Mouse (Mus musculus) urinary bladder, postnatal 4 days (tissue): ENCODE data around the gene Rnf4.

ENCODE experiments used
- DNase-seq, 2 experiments: peaks; one replicate each; pipeline ENCODE4 v3.0.0; 2021 to 2022; ENCODE audit warnings: low spot score in 2 of 2

Rnf4 gene

DNA sequence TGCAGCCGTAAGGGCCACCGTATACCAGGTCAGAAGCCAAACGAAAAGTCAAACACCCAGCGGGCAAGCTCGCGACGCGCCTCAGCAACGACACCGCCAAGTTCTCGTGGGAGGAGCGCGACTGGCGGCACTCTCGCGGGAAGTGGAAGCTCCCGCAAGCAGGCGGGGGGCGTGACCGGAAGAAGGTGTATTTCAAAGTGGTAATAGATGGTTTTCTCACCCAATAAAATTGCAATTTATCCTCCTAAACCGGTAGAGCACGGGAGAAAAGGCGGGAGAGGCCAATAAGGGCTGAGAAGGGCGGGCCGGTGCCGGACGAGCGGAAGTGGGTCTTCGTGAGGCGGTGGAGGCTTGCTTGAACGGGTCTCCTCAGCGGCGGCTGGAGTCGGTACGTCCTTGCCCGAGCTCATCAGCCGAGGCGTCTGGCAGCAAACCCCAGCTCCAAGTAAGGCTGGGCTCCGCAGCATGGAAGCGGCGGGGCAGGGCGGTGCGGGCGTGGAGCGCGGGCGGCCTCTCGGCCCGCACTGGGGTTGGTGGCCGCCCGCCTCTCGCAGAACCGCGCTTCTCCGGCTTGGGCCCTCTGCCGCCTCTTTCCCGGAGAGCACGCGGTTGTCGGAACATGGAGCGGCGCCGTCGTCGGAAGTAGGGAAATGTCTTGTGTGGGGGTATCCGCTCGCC, at the start of gene Rnf4:
Gene Rnf4, plus strand, starts transcription at position 193 of the 678 bp plus-strand sequence.
- peak; percentile 96 to 98 for DNase-seq

DNA sequence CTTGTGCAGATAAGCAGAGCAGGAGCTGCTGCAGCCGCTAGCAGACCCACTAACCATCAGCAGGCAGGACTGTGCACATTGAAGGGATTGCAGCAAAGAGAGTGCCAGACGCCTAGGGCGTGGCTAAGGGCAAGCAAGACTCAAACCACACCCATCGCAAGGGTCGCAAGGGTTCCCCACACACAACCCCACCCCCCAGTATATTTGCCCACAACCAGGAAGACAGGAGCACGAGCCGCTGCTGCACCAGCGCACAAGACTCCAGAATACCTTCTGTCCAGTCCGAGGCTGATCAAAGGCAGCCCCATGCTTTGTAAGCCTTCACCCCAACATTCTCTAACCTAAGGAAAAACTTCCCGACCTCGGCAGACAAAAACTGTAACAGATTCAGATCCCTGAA, 49.6 kb upstream of the Rnf4 start:
- no peak for DNase-seq

DNA sequence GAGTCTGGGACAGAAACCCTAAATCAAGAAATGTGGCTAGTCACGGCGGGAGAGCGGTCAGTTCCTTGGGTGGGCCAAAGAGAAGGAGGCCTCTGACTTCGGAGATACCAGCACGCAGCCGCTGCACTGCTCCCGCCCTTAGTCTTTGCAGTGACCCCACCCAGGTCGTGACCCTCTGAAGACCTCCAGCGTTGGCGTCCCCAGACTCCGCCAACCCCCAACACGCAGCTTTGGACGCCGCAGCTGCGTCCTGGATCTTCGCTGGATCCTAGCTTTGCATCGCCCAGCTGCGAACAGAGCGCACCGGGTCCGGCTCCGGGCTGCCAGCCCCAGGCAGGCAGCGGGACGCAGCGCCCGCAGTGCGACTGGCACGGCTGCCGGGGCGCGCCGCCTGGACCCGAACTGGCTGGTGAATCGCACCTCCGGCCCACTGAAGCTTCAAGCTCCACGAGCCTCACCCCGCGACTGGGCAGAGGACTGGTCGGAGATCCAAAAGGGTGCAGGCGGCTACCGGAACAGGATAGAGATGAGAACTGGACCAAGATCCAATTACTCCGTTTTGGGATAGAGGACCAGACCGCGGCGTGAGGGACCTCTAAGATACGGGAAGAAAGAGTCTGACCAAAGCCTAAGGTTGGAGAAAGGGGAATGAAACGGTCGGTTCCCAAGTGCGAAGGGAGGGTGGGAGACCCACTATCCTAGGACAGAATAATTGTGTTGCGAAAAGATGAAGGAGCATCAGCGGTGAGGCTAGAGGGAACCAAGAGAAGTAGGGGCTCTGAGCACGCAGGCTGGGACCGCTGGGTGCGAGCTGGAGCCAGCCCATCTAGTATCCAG, 48.9 kb upstream of the Rnf4 start:
- no peak for DNase-seq

DNA sequence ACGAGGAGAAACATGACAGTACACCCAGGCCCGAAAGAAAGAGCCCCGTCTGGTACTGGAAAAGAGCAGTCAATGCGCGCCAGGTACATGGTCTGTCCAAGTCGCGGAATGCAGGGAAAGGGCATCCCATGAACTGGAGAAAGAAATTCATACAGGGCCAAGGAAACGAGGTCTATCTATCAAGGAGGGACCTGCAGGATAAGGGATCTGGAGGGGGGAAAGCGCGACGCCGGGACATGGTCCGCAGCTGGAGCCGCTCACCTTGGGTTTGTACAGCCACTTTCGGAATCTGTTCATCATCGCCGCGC, 48.3 kb upstream of the Rnf4 start:
- no peak for DNase-seq

DNA sequence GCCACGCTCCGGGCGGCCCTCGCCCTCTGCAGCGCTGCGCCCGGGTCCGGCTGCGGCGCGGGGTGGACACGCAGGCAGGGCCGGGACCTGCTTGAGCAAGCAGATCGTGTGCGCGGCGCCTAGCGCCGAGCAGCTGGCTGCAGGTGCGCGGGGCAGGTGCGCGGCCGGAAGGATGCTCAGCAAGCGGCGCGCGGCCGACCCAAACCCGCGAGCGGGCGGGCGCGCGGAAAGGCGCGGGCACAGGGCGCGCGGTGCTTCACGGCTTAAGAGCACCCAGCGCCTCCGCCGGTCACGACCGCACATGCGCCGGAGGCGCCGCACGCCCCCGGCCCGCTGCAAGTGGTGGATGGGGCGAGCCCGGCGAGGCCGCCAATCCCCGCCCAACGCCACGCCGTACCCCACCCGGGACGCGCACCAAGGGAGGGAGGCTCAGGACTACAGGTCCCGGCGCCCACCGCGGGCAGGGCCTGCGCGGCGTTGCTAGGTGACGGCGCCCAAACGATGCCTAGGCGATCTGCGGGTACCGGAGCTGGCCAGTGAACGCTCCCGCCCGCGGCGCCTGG, 47.9 kb upstream of the Rnf4 start, which contains the start of the genes Zfyve28 and Cfap99:
Gene Zfyve28, minus strand, starts transcription at position 296 of the 563 bp plus-strand sequence.
Gene Cfap99, plus strand, starts transcription at position 447 of the 563 bp plus-strand sequence.
- peak; percentile 80 to 82 for DNase-seq

DNA sequence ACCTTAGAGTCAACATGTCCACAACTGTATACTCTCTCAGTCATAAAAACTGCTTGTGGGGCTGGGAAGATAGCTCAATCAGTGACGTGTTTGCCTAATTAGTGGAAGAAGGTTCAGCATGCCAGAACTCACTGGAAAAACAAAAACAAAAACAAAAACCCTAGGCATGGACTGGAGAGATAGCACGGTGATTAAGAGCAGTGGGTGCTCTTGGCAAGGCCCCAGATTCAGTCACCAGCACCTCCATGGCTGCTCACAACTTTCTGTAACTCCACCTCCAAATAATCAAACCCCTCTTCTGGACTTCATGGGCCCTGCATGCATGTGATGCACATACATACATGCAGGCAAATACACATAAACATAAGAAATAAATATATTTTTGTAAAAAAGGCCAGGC, 46.8 kb upstream of the Rnf4 start:
- DNase-seq = no peak

DNA sequence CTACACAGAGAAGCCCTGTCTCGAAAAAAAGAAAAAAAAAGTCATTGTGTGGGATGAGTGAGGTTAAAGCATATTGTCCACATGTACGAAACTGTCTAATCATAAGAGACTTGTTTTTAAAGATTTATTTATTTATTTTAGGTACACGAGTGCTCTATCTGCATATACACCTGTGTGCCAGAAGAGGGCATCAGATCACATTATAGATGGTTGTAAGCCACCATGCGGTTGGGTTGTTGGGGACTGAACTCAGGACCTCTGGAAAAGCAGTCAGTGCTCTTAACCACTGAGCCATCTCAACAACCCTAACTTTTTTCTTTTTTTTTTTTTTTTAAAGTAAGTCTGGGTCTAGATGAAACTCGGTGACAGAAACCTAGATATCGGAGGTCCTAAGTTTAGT, 42.7 kb upstream of the Rnf4 start:
- no peak for DNase-seq

DNA sequence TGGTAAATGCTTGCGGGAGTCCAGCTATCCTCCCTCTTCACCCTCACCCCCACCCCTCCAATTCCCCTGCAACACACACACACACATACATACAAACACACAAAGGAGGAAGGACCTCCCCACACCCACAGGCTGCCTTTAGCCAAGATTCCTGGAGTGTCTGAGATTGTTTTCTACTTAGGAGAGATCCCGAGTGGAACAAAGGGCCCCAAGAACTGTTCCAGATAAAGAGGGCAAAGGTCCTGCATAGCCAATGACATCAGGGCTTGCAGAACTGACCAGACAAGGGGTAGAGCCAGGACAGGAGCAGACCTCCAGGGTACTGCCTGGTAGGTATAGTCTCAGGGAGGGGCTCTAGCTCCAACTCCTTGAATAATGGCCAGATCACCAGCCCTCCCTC, 41.4 kb upstream of the Rnf4 start:
- DNase-seq = no peak

DNA sequence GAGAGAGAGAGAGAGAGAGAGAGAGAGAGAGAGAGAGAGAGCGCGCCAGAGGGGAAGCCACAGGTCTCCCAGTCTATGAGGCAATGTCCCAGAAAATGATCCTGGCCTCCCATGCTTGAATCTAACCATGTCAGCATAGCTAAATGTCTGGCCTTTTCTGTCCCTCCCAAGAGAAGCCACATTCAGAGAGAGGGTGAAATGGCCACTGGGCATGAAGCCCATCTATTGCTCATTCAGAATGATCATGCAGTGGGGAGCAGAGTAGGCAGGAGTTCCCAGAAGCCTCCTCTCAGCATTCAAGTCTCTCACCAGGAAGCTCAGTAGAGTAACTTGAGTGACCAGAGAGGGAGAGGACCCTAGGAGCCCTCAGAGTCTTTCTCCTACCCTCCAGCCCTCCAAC, 40.9 kb upstream of the Rnf4 start:
- no peak for DNase-seq

DNA sequence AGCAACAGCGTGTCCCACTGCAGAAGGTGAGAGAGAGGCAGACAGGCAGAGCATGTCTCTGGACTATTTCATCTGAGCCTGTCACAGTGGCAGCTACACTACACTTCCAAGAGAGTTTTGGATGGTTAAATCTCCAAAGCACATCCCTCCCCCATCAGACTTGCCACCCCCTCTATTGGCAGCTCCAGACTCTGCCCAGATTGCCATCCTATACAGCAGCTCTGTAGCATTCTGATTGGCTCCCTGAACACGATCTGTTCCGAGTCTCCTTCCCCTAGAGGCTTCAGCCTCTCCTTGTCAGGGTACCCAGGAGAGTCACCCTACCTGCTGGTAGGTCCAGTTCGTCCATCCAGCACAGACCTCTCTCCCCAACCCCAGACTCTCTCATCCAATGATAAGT, 38.0 kb upstream of the Rnf4 start:
- no peak for DNase-seq

DNA sequence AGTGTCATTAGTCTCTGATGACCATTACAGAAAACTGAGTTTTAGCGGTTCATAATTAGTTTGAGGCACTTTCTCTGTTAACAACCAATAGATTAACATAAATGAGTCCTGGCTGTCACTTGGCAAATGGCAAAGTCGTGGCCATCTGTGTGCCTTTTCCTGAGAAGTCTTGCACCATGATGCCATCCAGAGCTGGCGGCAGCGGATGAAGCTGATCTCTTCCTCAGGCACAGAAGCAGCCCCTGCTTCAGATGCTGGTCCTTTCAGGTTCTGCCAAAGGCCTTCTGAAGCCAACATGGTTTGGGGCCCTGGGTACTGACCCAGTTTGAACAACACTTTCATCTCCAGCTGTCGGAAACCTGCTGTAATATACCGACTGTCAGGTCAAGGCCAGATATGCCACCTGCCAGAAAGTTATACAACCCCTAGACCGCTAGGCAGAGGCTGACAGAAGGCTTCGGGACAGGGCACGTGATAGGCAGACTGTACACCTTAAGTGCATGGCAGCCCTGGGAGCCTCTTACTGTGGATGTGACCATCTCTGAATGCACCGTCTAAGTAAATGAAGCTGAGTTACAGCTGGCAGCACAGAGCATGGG, 37.1 kb upstream of the Rnf4 start:
- DNase-seq = no peak

DNA sequence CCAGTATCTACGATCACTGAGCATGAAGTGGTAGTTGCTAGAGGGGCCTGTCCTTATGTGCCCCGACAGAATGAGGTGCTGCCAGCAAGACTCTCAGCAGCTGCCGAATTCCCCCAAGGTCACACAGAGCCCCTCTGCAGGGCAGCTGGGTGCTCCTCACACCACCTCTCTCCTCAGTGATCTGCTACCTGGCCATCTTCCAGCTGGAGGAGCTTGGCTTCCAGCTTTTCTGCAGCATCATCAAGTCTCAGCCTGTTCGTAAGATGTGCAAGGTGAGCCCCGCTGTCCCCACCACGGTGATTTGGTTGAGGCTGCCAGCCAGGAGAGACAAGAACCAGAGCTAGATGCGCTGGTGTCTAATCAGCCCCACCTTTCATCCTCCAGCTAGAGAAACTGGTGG, 33.7 kb upstream of the Rnf4 start:
- no peak for DNase-seq

DNA sequence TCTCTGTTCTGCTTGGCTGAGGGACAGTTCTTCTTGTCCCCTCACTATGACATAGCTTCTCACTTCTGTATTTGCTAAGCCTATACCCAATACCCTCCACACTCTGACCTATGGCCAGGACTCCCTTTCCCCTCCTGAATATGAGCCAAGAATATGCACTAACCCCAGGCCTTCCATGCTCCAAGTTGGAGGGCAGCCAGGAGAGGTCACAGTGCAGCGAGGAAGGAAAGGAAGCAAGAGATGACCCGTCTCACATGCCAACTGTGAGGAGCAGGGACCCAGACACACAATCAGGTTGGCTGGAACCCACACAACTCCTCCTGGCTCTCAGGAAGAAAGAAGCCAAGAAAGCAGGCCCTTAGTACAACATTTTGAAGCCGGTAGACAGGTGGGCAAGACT, 27.1 kb upstream of the Rnf4 start:
- DNase-seq = no peak

DNA sequence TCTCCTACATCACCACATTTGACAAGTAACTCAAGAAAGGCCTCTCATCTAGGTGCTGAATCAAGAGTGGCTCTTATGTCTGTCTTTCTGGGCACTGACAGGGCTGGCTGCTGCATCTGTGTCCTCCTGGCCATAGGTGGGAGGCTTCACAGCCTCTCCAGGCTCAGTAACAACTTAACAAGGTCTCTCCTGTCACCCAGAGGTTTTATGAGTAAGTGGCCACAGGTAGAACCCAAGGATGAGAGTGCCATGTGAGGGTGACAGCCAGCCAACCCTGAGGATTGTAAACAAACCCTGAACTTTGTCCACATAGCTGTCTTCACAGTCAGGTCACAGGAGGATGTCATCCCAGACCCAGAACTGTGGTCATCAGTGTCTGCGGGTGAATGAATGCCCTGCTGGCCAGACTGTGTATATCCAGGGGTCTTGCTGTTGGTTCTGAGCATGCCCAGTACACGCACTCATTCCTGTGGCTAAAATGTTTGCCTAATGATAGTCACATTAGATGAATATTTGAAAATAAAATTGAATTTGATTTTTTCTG, 16.5 kb upstream of the Rnf4 start:
- no peak for DNase-seq

DNA sequence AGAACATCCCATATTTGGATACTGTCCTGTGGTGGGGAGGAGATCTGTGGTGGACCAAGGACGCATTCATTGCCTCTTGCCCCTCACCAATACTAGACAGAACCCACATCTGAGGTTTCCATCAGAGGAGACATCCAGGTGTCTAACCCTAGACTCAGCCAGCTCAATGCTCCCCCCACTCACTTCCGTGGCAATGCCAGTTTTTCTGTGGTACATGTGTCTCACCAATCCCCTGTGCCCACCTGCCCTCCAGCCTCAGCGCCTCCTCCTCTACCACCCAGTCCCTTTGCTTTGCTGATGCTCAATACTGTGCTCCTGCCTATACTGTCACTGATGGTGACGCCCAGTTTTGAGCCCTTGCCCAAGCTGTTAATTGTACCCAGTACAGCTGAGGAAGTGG, 14.9 kb upstream of the Rnf4 start:
- DNase-seq = no peak

DNA sequence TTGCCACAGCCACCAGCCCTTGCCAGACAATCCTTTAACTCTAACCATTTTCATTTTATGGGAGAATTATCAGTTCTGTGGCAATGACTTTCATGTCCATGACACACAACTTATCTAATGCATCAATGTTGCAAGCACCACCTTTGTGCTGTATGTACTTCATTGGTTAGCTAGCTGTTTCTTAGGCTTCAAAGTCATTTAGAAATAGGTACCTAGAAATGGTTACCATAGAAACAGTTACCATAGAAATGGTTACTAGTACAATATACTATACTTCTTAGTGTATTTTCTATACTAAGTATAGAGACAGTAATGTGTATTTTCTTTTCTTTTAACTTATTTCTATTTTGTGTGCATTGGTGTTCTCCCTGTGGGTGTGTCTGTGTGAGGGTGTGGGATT, 10.8 kb upstream of the Rnf4 start:
- no peak for DNase-seq

DNA sequence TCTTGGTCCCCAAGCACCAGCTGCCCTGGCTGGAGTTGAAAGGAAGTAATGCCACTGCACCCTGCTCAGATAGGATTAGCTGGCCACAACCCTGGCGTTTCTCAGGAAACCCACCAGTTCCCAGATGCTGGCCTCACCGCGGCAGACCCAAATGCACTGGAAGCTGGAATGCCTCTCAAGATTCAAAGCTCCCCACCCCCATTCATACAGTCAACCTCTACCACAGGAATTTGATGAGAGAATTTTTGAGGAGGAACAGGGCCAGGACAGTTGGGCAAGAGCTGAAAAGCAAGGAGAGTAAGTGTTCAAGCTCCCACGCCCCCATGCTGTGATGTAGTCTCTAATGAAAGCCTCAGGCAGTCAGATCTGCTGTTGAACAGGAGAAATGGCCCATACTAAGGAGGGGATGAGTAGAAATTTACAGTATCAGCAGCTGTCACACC, 9.8 kb upstream of the Rnf4 start:
- DNase-seq = no peak

DNA sequence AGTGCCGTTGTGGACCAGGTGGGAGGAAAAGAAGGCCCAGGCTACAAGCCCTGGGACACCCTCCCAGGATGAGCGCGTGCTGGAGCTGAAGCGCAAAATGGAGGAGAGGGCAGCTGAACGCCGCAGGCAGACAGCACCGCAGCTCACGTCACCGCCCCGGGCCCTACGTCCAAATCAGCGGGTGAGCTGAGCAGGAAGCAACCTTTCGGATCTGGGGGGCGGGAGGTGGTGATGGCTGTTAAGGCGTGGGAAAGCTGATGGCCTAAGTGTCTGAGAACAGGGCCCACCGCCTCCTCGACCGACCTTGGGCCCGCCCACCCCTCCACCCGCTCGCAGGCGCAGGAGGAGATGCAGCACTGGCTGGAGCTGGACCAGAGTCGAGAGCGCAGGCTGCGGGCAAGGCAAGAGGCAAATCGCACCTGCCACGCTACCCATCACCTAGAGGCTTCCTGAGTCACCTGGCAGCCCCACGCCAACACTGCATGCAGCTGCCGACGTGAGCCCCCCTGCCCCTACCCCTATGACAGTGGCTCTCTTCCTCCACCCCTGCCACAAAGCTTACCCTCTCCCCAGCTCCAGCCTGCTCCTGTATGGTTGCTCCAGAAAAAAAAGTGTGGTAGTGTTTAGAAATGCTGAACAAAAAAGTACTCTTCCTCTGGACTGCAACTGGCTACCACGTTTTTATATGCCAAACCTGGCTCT, 9.1 kb upstream of the Rnf4 start:
- peak in 1 of 2 experiments; percentile 22 for DNase-seq

DNA sequence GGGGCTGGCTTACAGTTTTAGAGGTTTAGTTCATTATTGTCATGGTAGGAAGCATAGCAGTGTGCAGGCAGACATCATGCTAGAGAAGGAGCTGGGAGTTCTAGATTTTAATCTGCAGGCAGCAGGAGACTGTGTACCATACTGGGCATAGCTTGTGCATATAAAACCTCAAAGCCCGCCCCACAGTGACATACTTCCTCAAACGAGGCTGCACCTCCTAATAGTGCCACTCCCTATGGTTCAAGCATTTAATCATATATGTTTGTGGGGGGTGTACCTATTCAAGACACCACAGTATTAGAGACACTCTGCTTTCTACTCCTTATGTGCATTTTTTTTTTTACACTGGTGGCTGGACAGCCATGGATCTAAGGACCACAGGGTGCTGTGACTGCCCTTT, 6.0 kb upstream of the Rnf4 start:
- no peak for DNase-seq

DNA sequence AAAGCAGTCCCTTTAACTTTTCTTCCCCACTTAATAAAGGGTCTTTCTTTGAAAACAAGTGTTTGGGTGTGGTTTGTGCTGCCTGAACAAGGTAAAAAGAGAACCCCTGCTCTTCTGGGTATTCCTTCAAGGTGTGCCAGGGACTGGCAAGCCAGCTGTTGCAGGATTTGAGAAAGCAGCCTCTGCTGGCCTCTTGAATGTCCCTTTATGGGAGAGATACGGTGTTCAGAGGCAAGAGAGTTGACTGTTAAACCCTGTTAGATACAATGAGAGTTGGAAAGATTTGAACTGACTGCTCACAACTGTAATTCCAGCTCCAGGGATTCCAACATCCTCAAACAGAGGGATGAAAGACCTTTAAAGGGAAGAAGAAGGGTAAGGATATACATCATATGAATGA, 2.0 kb upstream of the Rnf4 start:
- DNase-seq = no peak

DNA sequence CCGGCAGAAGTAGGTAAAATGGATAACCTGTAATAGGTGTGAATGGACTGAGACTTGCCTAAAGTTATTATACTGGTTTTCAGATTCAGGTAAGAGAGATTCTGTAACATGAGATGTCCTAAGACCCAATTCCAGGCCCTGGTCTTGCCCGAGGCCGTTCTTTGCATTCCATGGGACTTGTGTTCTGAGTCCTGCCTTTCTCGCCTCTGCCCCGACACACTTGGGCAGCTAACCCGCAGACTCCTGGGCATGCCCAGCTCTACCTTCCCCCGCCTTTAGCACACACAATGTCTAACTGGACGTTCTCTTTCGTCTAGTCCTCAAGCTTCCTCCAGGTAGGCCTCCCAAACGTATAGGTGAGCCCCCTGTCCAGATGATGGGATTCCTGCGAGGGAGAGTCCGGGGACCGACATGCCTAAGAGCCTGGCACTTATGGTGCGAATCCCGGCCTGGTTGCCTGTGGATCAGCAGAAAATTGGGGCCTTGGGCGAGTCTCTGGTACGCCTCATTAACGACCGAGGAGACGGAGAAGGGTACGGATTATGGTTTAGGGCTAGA, 471 bp upstream of the Rnf4 start:
- peak in 1 of 2 experiments; percentile 32 for DNase-seq
